Mouse (Mus musculus) limb, embryonic 11.5 days (tissue): Measurements from ENCODE around the gene Add3. TPM values are rescaled to one million over a fixed set of nuclear protein-coding genes. Genes with fewer than 3 reads are reported as not detected.

Experiments
- ATAC-seq: fragments of 200-750 bp; cut with Nextera tagmentation; 2 replicates; pipeline ENCODE4 v1.8.0; 2017; ENCODE audit warnings: low read depth; ENCODE audit not compliant: insufficient number of reproducible peaks, low FRiP score, low TSS enrichment
- DNase-seq: peaks from one replicate; pipeline ENCODE4 v3.0.0-alpha.2; 2015; ENCODE audit warnings: low spot score
- H3K27ac ChIP-seq: fragments of 300-500 bp; sonication (generic); replicated peaks from 2 replicates; pipeline ENCODE4 v1.5.1; 2014; ENCODE audit warnings: low read depth, mild to moderate bottlenecking, low read length
- H3K27me3 ChIP-seq: fragments of 300-500 bp; sonication (generic); 2 replicates; pipeline ENCODE4 v1.6.1; 2014; ENCODE audit warnings: mild to moderate bottlenecking, low read length, mixed read lengths; ENCODE audit not compliant: control insufficient read depth, insufficient read depth
- H3K36me3 ChIP-seq: fragments of 300-500 bp; sonication (generic); 2 replicates; pipeline ENCODE4 v1.6.1; 2014; ENCODE audit warnings: mild to moderate bottlenecking, low read length, moderate library complexity, mixed read lengths; ENCODE audit not compliant: control insufficient read depth, insufficient read depth
- H3K4me1 ChIP-seq: fragments of 300-500 bp; sonication (generic); 2 replicates; pipeline ENCODE4 v1.6.1; 2014; ENCODE audit warnings: low read length, mixed read lengths; ENCODE audit not compliant: control insufficient read depth, insufficient read depth
- H3K4me2 ChIP-seq: fragments of 300-500 bp; sonication (generic); 2 replicates; pipeline ENCODE4 v1.6.1; 2014; ENCODE audit warnings: low read depth, mild to moderate bottlenecking, moderate library complexity; ENCODE audit not compliant: severe bottlenecking
- H3K4me3 ChIP-seq: fragments of 300-500 bp; sonication (generic); 2 replicates; pipeline ENCODE4 v1.5.1; 2014; ENCODE audit warnings: low read depth, low read length
- H3K9ac ChIP-seq: fragments of 300-500 bp; sonication (generic); 2 replicates; pipeline ENCODE4 v1.6.1; 2014; ENCODE audit warnings: mild to moderate bottlenecking, low read length
- H3K9me3 ChIP-seq: fragments of 300-500 bp; sonication (generic); 2 replicates; pipeline ENCODE4 v1.6.1; 2016; ENCODE audit warnings: low read length; ENCODE audit not compliant: control insufficient read depth
- WGBS: fragments of 180-500 bp; shearing (Covaris S2); extraction: QIAGEN DNeasy Blood & Tissue Kit; methylation state at CpG from one replicate; pipeline ENCODE4 v1.1.7; 2014; 5-methylcytosine and 5-hydroxymethylcytosine counted together
- polyA plus RNA-seq: library from polyadenylated mRNA; unstranded; fragments of >200 nt; fragmentation: Nextera tagmentation; extraction: Ambion mirVana; gene quantifications from 2 replicates; pipeline ENCODE4 v1.2.1, GENCODE M21; 2014

The Add3 gene
- polyA plus RNA-seq, 1 experiment from 2014 or later: 74.4 TPM

GRCm38 (mm10) chr19:53174034-53174433, 33.8 kb downstream of the Add3 start:
- 96% methylated on average over 2 of the region's 2 CpGs for WGBS
- ATAC-seq (no peak), DNase-seq (no peak)
- H3K4me3 ChIP-seq: no peak overlapping the region
- no peak overlapping the region for H3K4me2 ChIP-seq
- no peak overlapping the region for H3K27ac ChIP-seq
- no peaks in the 10 kb centered on the region for H3K27me3 ChIP-seq
- no peaks in the 10 kb centered on the region for H3K36me3 ChIP-seq
- no peaks in the 10 kb centered on the region for H3K4me1 ChIP-seq
- H3K9me3 ChIP-seq: no peaks in the 10 kb centered on the region
- H3K9ac ChIP-seq: no peak overlapping the region

- Histone ChIP-seq H3K27me3 (no peaks in the 10 kb centered on the region), H3K9ac (no peak overlapping the region), H3K4me2 (no peak overlapping the region), H3K4me3 (no peak overlapping the region), H3K36me3 (no peaks in the 10 kb centered on the region), H3K9me3 (no peaks in the 10 kb centered on the region), H3K4me1 (no peaks in the 10 kb centered on the region), H3K27ac (no peak overlapping the region)
- 69% methylated on average over 5 of the region's 5 CpGs for WGBS
- no peak for ATAC-seq
- no peak for DNase-seq
Observed at GRCm38 (mm10) chr19:53175550-53175949, 35.3 kb downstream of the Add3 start.

- no peak overlapping the region for H3K9ac ChIP-seq
- H3K4me1 ChIP-seq: no peaks in the 10 kb centered on the region
- no peak overlapping the region for H3K4me2 ChIP-seq
- 95% methylated on average over 4 of the region's 4 CpGs for WGBS
- H3K36me3 ChIP-seq: no peaks in the 10 kb centered on the region
- no peak for ATAC-seq
- DNase-seq: no peak
- H3K27me3 ChIP-seq: no peaks in the 10 kb centered on the region
- no peak overlapping the region for H3K27ac ChIP-seq
- H3K9me3 ChIP-seq: no peaks in the 10 kb centered on the region
- no peak overlapping the region for H3K4me3 ChIP-seq
Observed at GRCm38 (mm10) chr19:53176518-53176917, 36.3 kb downstream of the Add3 start.

GRCm38 (mm10) chr19:53178611-53179528, 38.6 kb downstream of the Add3 start:
- Histone ChIP-seq H3K4me3 (no peak overlapping the region), H3K27ac (no peak overlapping the region), H3K27me3 (no peaks in the 10 kb centered on the region), H3K4me2 (no peak overlapping the region), H3K36me3 (no peaks in the 10 kb centered on the region), H3K9me3 (no peaks in the 10 kb centered on the region), H3K9ac (no peak overlapping the region), H3K4me1 (no peaks in the 10 kb centered on the region; the same call in 1 of the 2 replicates)
- 93% methylated on average over 20 of the region's 20 CpGs for WGBS
- ATAC-seq (no peak), DNase-seq (no peak)

- H3K27ac ChIP-seq: no peak overlapping the region
- H3K4me3 ChIP-seq: no peak overlapping the region
- H3K36me3 ChIP-seq: no peaks in the 10 kb centered on the region
- no peaks in the 10 kb centered on the region for H3K27me3 ChIP-seq
- 85% methylated on average over 12 of the region's 12 CpGs for WGBS
- no peak overlapping the region for H3K9ac ChIP-seq
- H3K4me1 ChIP-seq: peaks cover 5% of the 10 kb centered on the region; the same call in 1 of the 2 replicates
- H3K4me2 ChIP-seq: no peak overlapping the region
- ATAC-seq (no peak), DNase-seq (no peak)
- no peaks in the 10 kb centered on the region for H3K9me3 ChIP-seq
Observed at GRCm38 (mm10) chr19:53180168-53180803, 40.0 kb downstream of the Add3 start.

GRCm38 (mm10) chr19:53181003-53181861, 41.0 kb downstream of the Add3 start:
- Histone ChIP-seq H3K27ac (no peak overlapping the region), H3K4me1 (peaks cover 5% of the 10 kb centered on the region; the same call in 1 of the 2 replicates), H3K27me3 (no peaks in the 10 kb centered on the region), H3K4me3 (no peak overlapping the region), H3K36me3 (no peaks in the 10 kb centered on the region), H3K4me2 (no peak overlapping the region), H3K9me3 (no peaks in the 10 kb centered on the region), H3K9ac (no peak overlapping the region)
- DNase-seq: no peak
- ATAC-seq: no peak
- 89% methylated on average over 19 of the region's 19 CpGs for WGBS

- Histone ChIP-seq H3K27ac (no peak overlapping the region), H3K27me3 (no peaks in the 10 kb centered on the region)
Observed at GRCm38 (mm10) chr19:53183620-53184019, 43.4 kb downstream of the Add3 start.

GRCm38 (mm10) chr19:53184216-53184615, 44.0 kb downstream of the Add3 start:
- H3K9ac ChIP-seq: no peak overlapping the region
- 63% methylated on average over 10 of the region's 10 CpGs for whole genome bisulfite sequencing

More at GRCm38 (mm10) chr19:53183620-53184019, 43.4 kb downstream of the Add3 start:
- no peaks in the 10 kb centered on the region for H3K36me3 ChIP-seq
- no peak for ATAC-seq
- 65% methylated on average over 9 of the region's 9 CpGs for WGBS
- H3K9ac ChIP-seq: no peak overlapping the region
- no peak overlapping the region for H3K4me2 ChIP-seq
- H3K4me3 ChIP-seq: no peak overlapping the region
- no peaks in the 10 kb centered on the region for H3K9me3 ChIP-seq
- DNase-seq: no peak
- peaks cover 5% of the 10 kb centered on the region; the same call in 1 of the 2 replicates for H3K4me1 ChIP-seq

More at GRCm38 (mm10) chr19:53184216-53184615, 44.0 kb downstream of the Add3 start:
- no peaks in the 10 kb centered on the region for H3K36me3 ChIP-seq
- no peak for ATAC-seq
- no peaks in the 10 kb centered on the region for H3K27me3 ChIP-seq
- H3K4me3 ChIP-seq: no peak overlapping the region
- peaks cover 5% of the 10 kb centered on the region; the same call in 1 of the 2 replicates for H3K4me1 ChIP-seq
- H3K27ac ChIP-seq: no peak overlapping the region
- no peak for DNase-seq
- no peaks in the 10 kb centered on the region for H3K9me3 ChIP-seq
- H3K4me2 ChIP-seq: no peak overlapping the region
